Mouse (Mus musculus) neural tube, embryonic 15.5 days (tissue): ENCODE data around the gene Vmn2r9. TPM values are rescaled to one million over a fixed set of nuclear protein-coding genes. Genes with fewer than 3 reads are reported as not detected.
"Not testable (repeated sequence)": the region's sequence is repeated elsewhere in the genome, so short reads cannot be mapped to it uniquely, and the experiment has no call there.

ENCODE experiments used
- ATAC-seq: fragments of 200-750 bp; cut with Nextera tagmentation; 2 replicates; pipeline ENCODE4 v1.8.0; 2017; ENCODE audit warnings: mild to moderate bottlenecking, moderate TSS enrichment, moderate library complexity; ENCODE audit not compliant: low FRiP score
- H3K27ac ChIP-seq: fragments of 300-500 bp; sonication (generic); replicated peaks from 2 replicates; pipeline ENCODE4 v1.5.1; 2015; ENCODE audit warnings: mild to moderate bottlenecking, inconsistent platforms
- H3K27me3 ChIP-seq: fragments of 300-500 bp; sonication (generic); replicated peaks from 2 replicates; pipeline ENCODE4 v1.6.1; 2015; ENCODE audit warnings: inconsistent platforms
- H3K36me3 ChIP-seq: fragments of 300-500 bp; sonication (generic); 2 replicates; pipeline ENCODE4 v1.6.1; 2015; ENCODE audit warnings: inconsistent platforms
- H3K4me1 ChIP-seq: fragments of 300-500 bp; sonication (generic); 2 replicates; pipeline ENCODE4 v1.6.1; 2015; ENCODE audit warnings: inconsistent platforms
- H3K4me2 ChIP-seq: fragments of 300-500 bp; sonication (generic); 2 replicates; pipeline ENCODE4 v1.6.1; 2015; ENCODE audit warnings: inconsistent platforms, mild to moderate bottlenecking, moderate library complexity
- H3K4me3 ChIP-seq: fragments of 300-500 bp; sonication (generic); replicated peaks from 2 replicates; pipeline ENCODE4 v1.5.1; 2015; ENCODE audit warnings: mild to moderate bottlenecking, inconsistent platforms
- H3K9ac ChIP-seq: fragments of 300-500 bp; sonication (generic); replicated peaks from 2 replicates; pipeline ENCODE4 v1.6.1; 2015; ENCODE audit warnings: mild to moderate bottlenecking, inconsistent platforms
- H3K9me3 ChIP-seq: fragments of 300-500 bp; sonication (generic); replicated peaks from 2 replicates; pipeline ENCODE4 v1.6.1; 2016; ENCODE audit warnings: inconsistent platforms
- WGBS: fragments of 180-500 bp; shearing (Covaris S2); methylation state at CpG from one replicate; pipeline ENCODE4 v1.1.7; 2015; ENCODE audit warnings: mixed read lengths; 5-methylcytosine and 5-hydroxymethylcytosine counted together
- polyA plus RNA-seq: library from polyadenylated mRNA; unstranded; fragments of >200 nt; fragmentation: Nextera tagmentation; extraction: Ambion mirVana; gene quantifications from 2 replicates; pipeline ENCODE4 v1.2.1, GENCODE M21; 2015

Vmn2r9 gene
- not detected in 2 replicates for polyA plus RNA-seq

- not testable (repeated sequence) for H3K27ac ChIP-seq, ATAC-seq, H3K4me3 ChIP-seq, H3K9ac ChIP-seq, H3K9me3 ChIP-seq, H3K36me3 ChIP-seq, H3K4me1 ChIP-seq, H3K27me3 ChIP-seq, H3K4me2 ChIP-seq
- 58% methylated on average over 1 of the region's 1 CpGs for whole genome bisulfite sequencing
These were observed at the start of gene Vmn2r9 for GRCm38 (mm10) chr5:108852501-108852900. Vmn2r9 (minus strand) TSS chr5:108852601.

DNA sequence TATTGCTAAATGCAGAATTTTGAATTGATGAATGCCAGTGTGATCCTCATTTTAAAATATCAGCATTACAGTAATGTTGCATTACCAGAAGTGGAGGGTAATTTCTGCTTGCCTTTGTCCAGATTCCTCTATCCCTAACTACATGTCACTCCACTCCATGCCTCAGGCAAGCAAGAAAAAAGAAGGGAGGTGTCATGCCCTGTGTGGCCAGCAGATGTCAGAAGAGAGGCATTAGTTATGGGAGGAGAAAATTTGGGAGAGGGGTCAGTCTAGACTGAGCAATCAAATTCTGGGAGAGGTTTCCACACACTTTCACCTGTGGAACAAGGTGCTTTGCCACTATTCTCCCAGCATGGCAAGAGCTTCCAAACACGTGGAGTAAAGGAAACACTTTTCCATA, 14.3 kb upstream of the Vmn2r9 start:
- not testable (repeated sequence) for H3K9ac ChIP-seq, H3K27ac ChIP-seq, H3K27me3 ChIP-seq, H3K36me3 ChIP-seq, H3K4me1 ChIP-seq, H3K9me3 ChIP-seq, H3K4me3 ChIP-seq, ATAC-seq, H3K4me2 ChIP-seq
- WGBS: 3% methylated on average over 1 of the region's 1 CpGs

- Histone ChIP-seq H3K4me2 (no peak overlapping the region), H3K9me3 (no peaks in the 10 kb centered on the region), H3K27ac (no peak overlapping the region), H3K36me3 (no peaks in the 10 kb centered on the region), H3K9ac (no peak overlapping the region), H3K4me1 (no peaks in the 10 kb centered on the region), H3K27me3 (no peaks in the 10 kb centered on the region), H3K4me3 (no peak overlapping the region)
- 35% methylated on average over 1 of the region's 1 CpGs for WGBS
- no peak for ATAC-seq
These were observed 2.9 kb downstream of the Vmn2r9 start for GRCm38 (mm10) chr5:108849466-108849865.

- WGBS: 73% methylated on average over 1 of the region's 1 CpGs
- H3K27me3 ChIP-seq: no peaks in the 10 kb centered on the region
- H3K4me3 ChIP-seq: no peak overlapping the region
- H3K27ac ChIP-seq: no peak overlapping the region
- H3K9me3 ChIP-seq: no peaks in the 10 kb centered on the region
- no peak overlapping the region for H3K4me2 ChIP-seq
- no peak for ATAC-seq
- H3K9ac ChIP-seq: no peak overlapping the region
- no peaks in the 10 kb centered on the region for H3K36me3 ChIP-seq
- H3K4me1 ChIP-seq: no peaks in the 10 kb centered on the region
These were observed 16.2 kb downstream of the Vmn2r9 start for GRCm38 (mm10) chr5:108836156-108836555.

DNA sequence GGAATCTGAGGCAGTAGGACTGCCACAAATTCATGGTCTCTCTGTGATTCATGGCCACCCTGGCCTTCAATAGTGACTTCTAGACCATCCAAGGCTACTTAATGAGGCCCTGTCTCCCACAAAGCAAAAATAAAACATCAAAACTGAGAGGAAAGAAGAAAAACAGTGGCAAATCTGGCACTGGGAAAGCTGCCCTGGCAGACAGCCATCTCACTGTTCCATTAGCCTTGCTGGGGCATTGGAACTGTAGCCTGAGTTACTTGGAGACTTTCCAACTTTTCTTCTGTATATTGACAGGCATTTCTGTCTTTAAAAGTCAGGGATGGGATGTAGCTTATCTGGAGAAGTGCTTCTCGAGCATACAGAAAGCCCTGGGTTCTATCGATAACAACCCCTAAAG, 29.1 kb downstream of the Vmn2r9 start:
- Histone ChIP-seq H3K4me1 (no peaks in the 10 kb centered on the region), H3K9ac (no peak overlapping the region), H3K4me2 (no peak overlapping the region), H3K9me3 (no peaks in the 10 kb centered on the region), H3K27ac (no peak overlapping the region), H3K27me3 (no peaks in the 10 kb centered on the region), H3K36me3 (no peaks in the 10 kb centered on the region), H3K4me3 (no peak overlapping the region)
- 85% methylated on average over 2 of the region's 2 CpGs for WGBS
- ATAC-seq: no peak

- H3K4me1 ChIP-seq: not testable (repeated sequence)
- 73% methylated on average over 2 of the region's 2 CpGs for WGBS
These were observed 43.7 kb downstream of the Vmn2r9 start, which contains the start of gene Vmn2r8 for GRCm38 (mm10) chr5:108808750-108809149. Vmn2r8 (minus strand) TSS chr5:108808850.

DNA sequence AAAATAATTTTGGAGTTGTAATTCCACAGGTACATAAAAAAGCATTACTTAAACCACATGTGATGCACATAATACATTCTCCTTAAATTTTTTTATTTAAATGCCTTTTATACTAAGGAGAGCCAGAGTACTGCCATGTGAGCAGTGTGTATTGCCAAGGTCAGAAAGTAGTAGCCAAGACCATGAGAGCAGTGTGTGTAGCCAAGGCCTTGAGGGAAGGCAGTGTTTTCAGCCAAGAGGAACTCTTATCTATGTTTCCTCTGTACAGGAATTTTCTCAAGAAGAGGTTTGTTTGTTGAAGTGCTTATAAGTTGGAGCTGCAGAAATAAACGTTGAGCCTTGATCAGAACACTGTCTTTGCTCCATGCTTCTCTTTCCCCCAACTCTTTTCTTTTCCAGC, 48.8 kb downstream of the Vmn2r9 start:
- H3K4me1 ChIP-seq: no peaks in the 10 kb centered on the region
- no peaks in the 10 kb centered on the region for H3K36me3 ChIP-seq
- no peak overlapping the region for H3K27ac ChIP-seq
- no peak overlapping the region for H3K4me2 ChIP-seq
- no peak for ATAC-seq
- WGBS: 60% methylated on average over 1 of the region's 1 CpGs
- no peak overlapping the region for H3K9ac ChIP-seq
- H3K27me3 ChIP-seq: no peaks in the 10 kb centered on the region
- no peaks in the 10 kb centered on the region for H3K9me3 ChIP-seq
- no peak overlapping the region for H3K4me3 ChIP-seq

More at GRCm38 (mm10) chr5:108808750-108809149, 43.7 kb downstream of the Vmn2r9 start, which contains the start of gene Vmn2r8:
- H3K4me2 ChIP-seq, H3K36me3 ChIP-seq, H3K4me3 ChIP-seq, ATAC-seq, H3K9me3 ChIP-seq, H3K9ac ChIP-seq, H3K27me3 ChIP-seq, H3K27ac ChIP-seq: not testable (repeated sequence)

- H3K36me3 ChIP-seq, H3K4me1 ChIP-seq, H3K4me2 ChIP-seq, H3K27me3 ChIP-seq, H3K27ac ChIP-seq, H3K4me3 ChIP-seq, H3K9ac ChIP-seq, H3K9me3 ChIP-seq, ATAC-seq: not testable (repeated sequence)
- WGBS: 66% methylated on average over 2 of the region's 2 CpGs
These were observed 57.1 kb downstream of the Vmn2r9 start, which contains the start of gene Tmed11 for GRCm38 (mm10) chr5:108795263-108795662. Tmed11 (minus strand) TSS chr5:108795363.

DNA sequence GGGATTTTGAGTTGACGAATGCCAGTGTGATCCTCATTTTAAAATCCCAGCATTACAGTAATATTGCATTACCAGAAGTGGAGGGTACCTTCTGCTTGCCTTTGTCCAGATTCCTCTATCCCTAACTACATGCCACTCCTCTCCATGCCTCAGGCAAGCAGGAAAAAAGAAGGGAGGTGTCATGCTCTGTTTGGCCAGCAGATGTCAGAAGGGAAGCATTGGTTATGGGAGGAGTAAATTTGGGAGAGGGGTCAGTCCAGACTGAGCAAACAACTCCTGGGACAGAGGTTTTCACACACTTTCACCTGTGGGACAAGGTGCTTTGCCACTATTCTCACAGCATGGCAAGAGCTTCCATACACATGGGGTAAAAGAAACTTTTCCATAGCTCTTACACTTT, 62.0 kb downstream of the Vmn2r9 start:
- not testable (repeated sequence) for ATAC-seq, H3K27me3 ChIP-seq, H3K4me3 ChIP-seq, H3K36me3 ChIP-seq, H3K4me2 ChIP-seq, H3K9ac ChIP-seq, H3K4me1 ChIP-seq, H3K27ac ChIP-seq, H3K9me3 ChIP-seq
- 24% methylated on average over 1 of the region's 1 CpGs for WGBS

Other genes with a start within 250 kb of the Vmn2r9 start
- gene Gak, start 222.8 kb downstream of the Vmn2r9 start, polyA plus RNA-seq: 45.2 and 52.3 TPM in 2 replicates
- 24.0 and 28.9 TPM in 2 replicates for gene Tmem175, start 222.8 kb downstream of the Vmn2r9 start, polyA plus RNA-seq
- gene Idua, start 192.3 kb downstream of the Vmn2r9 start, polyA plus RNA-seq: 11.4 and 11.7 TPM in 2 replicates
- 25.2 and 33.9 TPM in 2 replicates for gene Dgkq, start 182.9 kb downstream of the Vmn2r9 start, polyA plus RNA-seq
- gene Slc26a1, start 177.0 kb downstream of the Vmn2r9 start, polyA plus RNA-seq: 2.6 TPM in 2 replicates
- 7.8 and 10.9 TPM in 2 replicates for gene Fgfrl1, start 160.2 kb downstream of the Vmn2r9 start, polyA plus RNA-seq
- not detected in 2 replicates for gene Rnf212, start 77.6 kb downstream of the Vmn2r9 start, polyA plus RNA-seq
- gene Tmed11, start 57.2 kb downstream of the Vmn2r9 start, polyA plus RNA-seq: not detected in 2 replicates
- gene Vmn2r8, start 43.8 kb downstream of the Vmn2r9 start, polyA plus RNA-seq: not detected in 2 replicates
- gene Vmn2r10, start 153.9 kb upstream of the Vmn2r9 start, polyA plus RNA-seq: not detected in 2 replicates
- not detected in 2 replicates for gene Vmn2r11, start 207.0 kb upstream of the Vmn2r9 start, polyA plus RNA-seq
- gene Vmn2r12, start 245.3 kb upstream of the Vmn2r9 start, polyA plus RNA-seq: not detected in 2 replicates